Mouse (Mus musculus) kidney, adult 2 months (tissue): ENCODE data around the gene 2510039O18Rik.

Source experiments
- CTCF ChIP-seq: fragments of 200-500 bp; conservative IDR thresholded peaks from 2 replicates; pipeline ENCODE4 v1.5.1; 2011; ENCODE audit warnings: low read depth, mild to moderate bottlenecking, control low read depth, low read length, moderate library complexity, mixed read lengths; ENCODE audit not compliant: insufficient read depth, insufficient read length
- POLR2A ChIP-seq: fragments of 200-500 bp; IDR thresholded peaks from one replicate; pipeline ENCODE4 v1.6.1; 2011; ENCODE audit warnings: low read depth, low read length, control low read depth

- TF ChIP-seq CTCF = no peak
- TF ChIP-seq POLR2A = no peak
Observed at GRCm38 (mm10) chr4:147943005-147943404, 2.3 kb downstream of the 2510039O18Rik start.
